Mouse (Mus musculus): Measurements from ENCODE around the gene Snrpe.

GRCm38 (mm10) chr1:133617908-133618307 is 7.8 kb upstream of the Snrpe start:
- TF ChIP-seq MYOG (IDR thresholded peaks at IDR 0.05; ENCODE audit: control insufficient read depth in 1 of 3, insufficient read depth in 1 of 3, insufficient read length in 2 of 3, low read depth in 2 of 3) (no peak), POLR2A (IDR thresholded peaks at IDR 0.05; ENCODE audit: insufficient read length, low read depth) (no peak), POLR2AphosphoS2 (IDR thresholded peaks at IDR 0.05; ENCODE audit: insufficient read length, low read depth) (no peak), REST (IDR thresholded peaks at IDR 0.05; ENCODE audit: insufficient read depth, insufficient read length) (no peak), TCF12 (IDR thresholded peaks at IDR 0.05; ENCODE audit: insufficient read depth, poor library complexity, severe bottlenecking) (no peak), MYOD1 (IDR thresholded peaks at IDR 0.05; ENCODE audit: control insufficient read depth in 1 of 3, insufficient read length in 2 of 3, low read depth in 2 of 3) (no peak), SRF (IDR thresholded peaks at IDR 0.05; ENCODE audit: control insufficient read depth, insufficient read length, low read depth) (no peak), E2F4 (IDR thresholded peaks at IDR 0.05; ENCODE audit: insufficient read depth) (no peak), CEBPB (IDR thresholded peaks at IDR 0.05; ENCODE audit: insufficient read depth, poor library complexity, severe bottlenecking) (no peak), MAX (IDR thresholded peaks at IDR 0.05; ENCODE audit: low read depth) (no peak)

Measured in myocyte (in vitro differentiated cells).